Mouse (Mus musculus): ENCODE results near the gene Plcb4. TPM values are rescaled to one million over a fixed set of nuclear protein-coding genes. Genes with fewer than 3 reads are reported as not detected.

Gene Plcb4
- total and polyA plus RNA-seq, 3 experiments: not detected

GRCm38 (mm10) chr2:135823690-135824089 is 164.9 kb downstream of the Plcb4 start:
- Histone ChIP-seq H3K9me3 (replicated peaks; ENCODE audit: low read length) (peaks cover 59% of the 10 kb centered on the region), H3K79me2 (replicated peaks; ENCODE audit: control insufficient read depth, extremely low read depth, insufficient read depth, poor library complexity, severe bottlenecking) (no peaks in the 10 kb centered on the region), H3K4me1 (ENCODE audit: control insufficient read depth in 1 of 2, insufficient read depth in 2 of 2) (no peaks in the 10 kb centered on the region), H3K27me3 (replicated peaks) (no peaks in the 10 kb centered on the region), H3K4me2 (ENCODE audit: insufficient read depth, low read depth, poor library complexity, severe bottlenecking) (no peak overlapping the region), H3K9ac (ENCODE audit: insufficient read depth, low read depth) (no peak overlapping the region), H3K4me3 (replicated peaks in 1 of 3; ENCODE audit: low read depth in 2 of 3, low read length in 2 of 3, poor library complexity in 1 of 3) (no peak overlapping the region), H3K27ac (ENCODE audit: insufficient read depth, low read depth) (no peak overlapping the region), H3K36me3 (replicated peaks in 1 of 2; ENCODE audit: control insufficient read depth in 1 of 2, insufficient read depth in 1 of 2, low read length in 1 of 2) (no peaks in the 10 kb centered on the region)
- in situ Hi-C loops (cut with MboI; ENCODE audit: low pct_ligation_motif_present, low pct_unique_long_range_greater_than_20kb, low sequenced_read_pairs) (no loop called here), dilution Hi-C loops (cut with MboI; ENCODE audit: extremely low pct_ligation_motif_present, extremely low pct_unique_long_range_greater_than_20kb, low sequenced_read_pairs) (no loop called here)
- TF ChIP-seq JUND (conservative IDR thresholded peaks at IDR 0.05; ENCODE audit: low read depth, low read length) (no peak), GABPA (IDR thresholded peaks at IDR 0.05; ENCODE audit: insufficient replicate concordance, low read depth, low read length) (no peak), BHLHE40 (IDR thresholded peaks at IDR 0.05; ENCODE audit: low read depth, low read length) (no peak), TBP (conservative IDR thresholded peaks at IDR 0.05; ENCODE audit: low read depth, low read length) (no peak), JUN (IDR thresholded peaks at IDR 0.05; ENCODE audit: insufficient read depth, low read depth, low read length) (no peak), CHD1 (IDR thresholded peaks at IDR 0.05; ENCODE audit: low read depth, low read length) (no peak), EP300 (IDR thresholded peaks at IDR 0.05; ENCODE audit: low read length) (no peak), ZNF384 (IDR thresholded peaks at IDR 0.05; ENCODE audit: low read depth, low read length) (no peak), PAX5 (IDR thresholded peaks at IDR 0.05; ENCODE audit: low read length) (no peak), RAD21 (IDR thresholded peaks at IDR 0.05; ENCODE audit: low read depth, low read length) (no peak), NELFE (IDR thresholded peaks at IDR 0.05; ENCODE audit: low read depth, low read length) (no peak), IRF4 (IDR thresholded peaks at IDR 0.05; ENCODE audit: low read depth, low read length) (no peak), NRF1 (IDR thresholded peaks at IDR 0.05; ENCODE audit: low read depth, low read length) (no peak), SIN3A (IDR thresholded peaks at IDR 0.05; ENCODE audit: low read length) (no peak), MYC (IDR thresholded peaks at IDR 0.05; ENCODE audit: low read depth, low read length) (no peak), CTCF (conservative IDR thresholded peaks at IDR 0.05 in 1 of 2, IDR thresholded peaks at IDR 0.05 in 1 of 2; ENCODE audit: low read depth in 2 of 2, low read length in 2 of 2) (no peak), ZKSCAN1 (IDR thresholded peaks at IDR 0.05; ENCODE audit: borderline replicate concordance, low read depth, low read length) (no peak), POLR2AphosphoS2 (IDR thresholded peaks at IDR 0.05; ENCODE audit: low read depth, low read length) (no peak), HCFC1 (IDR thresholded peaks at IDR 0.05; ENCODE audit: low read depth, low read length) (no peak)
- no peak for DNase-seq (ENCODE audit: extremely low read depth)

DNA sequence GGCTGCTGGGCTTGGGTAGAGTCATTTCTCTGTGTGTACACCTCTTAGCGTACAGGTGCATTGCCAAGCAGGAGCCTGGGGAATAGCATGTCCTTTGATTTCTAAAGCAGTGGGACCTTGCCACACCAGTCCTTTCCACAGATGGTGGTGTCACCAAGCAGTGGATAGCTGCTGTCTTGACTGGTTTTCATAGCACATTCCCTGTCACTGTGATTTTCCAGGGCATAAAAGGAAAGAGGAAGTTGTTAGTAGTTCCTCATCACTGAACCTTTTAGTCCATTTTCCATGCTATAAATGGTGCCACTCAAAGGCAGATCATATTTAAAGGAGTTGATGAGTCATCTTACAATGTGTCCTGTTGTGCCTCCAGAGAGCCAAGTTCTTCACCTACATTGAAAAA is 165.9 kb downstream of the Plcb4 start:
- DNase-seq (ENCODE audit: extremely low read depth): no peak
- no peak for TF ChIP-seq MAFK (IDR thresholded peaks at IDR 0.05; ENCODE audit: insufficient replicate concordance, low read length)
- TF ChIP-seq POLR2AphosphoS2 (IDR thresholded peaks at IDR 0.05; ENCODE audit: low read depth, low read length): no peak
- TF ChIP-seq SMC3 (IDR thresholded peaks at IDR 0.05; ENCODE audit: low read depth, low read length): no peak
- TF ChIP-seq KAT2A (IDR thresholded peaks at IDR 0.05; ENCODE audit: insufficient replicate concordance, low read length): no peak
- no peak for TF ChIP-seq USF2 (conservative IDR thresholded peaks at IDR 0.05; ENCODE audit: low read depth, low read length)
- TF ChIP-seq POLR2A (IDR thresholded peaks at IDR 0.05; ENCODE audit: low read depth, low read length): no peak
- dilution Hi-C loops (cut with MboI; ENCODE audit: extremely low pct_ligation_motif_present, extremely low pct_unique_long_range_greater_than_20kb, low sequenced_read_pairs) (no loop called here), in situ Hi-C loops (cut with MboI; ENCODE audit: low pct_ligation_motif_present, low pct_unique_long_range_greater_than_20kb, low sequenced_read_pairs) (no loop called here)
- H3K36me3 ChIP-seq (replicated peaks in 1 of 2; ENCODE audit: control insufficient read depth in 1 of 2, insufficient read depth in 1 of 2, low read length in 1 of 2): no peaks in the 10 kb centered on the region
- no peak overlapping the region for H3K4me2 ChIP-seq (ENCODE audit: insufficient read depth, low read depth, poor library complexity, severe bottlenecking)
- H3K4me3 ChIP-seq (replicated peaks in 1 of 3; ENCODE audit: low read depth in 2 of 3, low read length in 2 of 3, poor library complexity in 1 of 3): no peak overlapping the region
- no peaks in the 10 kb centered on the region for H3K79me2 ChIP-seq (replicated peaks; ENCODE audit: control insufficient read depth, extremely low read depth, insufficient read depth, poor library complexity, severe bottlenecking)
- no peaks in the 10 kb centered on the region for H3K4me1 ChIP-seq (ENCODE audit: control insufficient read depth in 1 of 2, insufficient read depth in 2 of 2)
- H3K27ac ChIP-seq (ENCODE audit: insufficient read depth, low read depth): no peak overlapping the region
- no peak overlapping the region for H3K9ac ChIP-seq (ENCODE audit: insufficient read depth, low read depth)
- H3K27me3 ChIP-seq (replicated peaks): no peaks in the 10 kb centered on the region
- H3K9me3 ChIP-seq (replicated peaks; ENCODE audit: low read length): peaks cover 55% of the 10 kb centered on the region

Measured in CH12.LX (cell line).